In genomic region chr5:124095596-124096232, GRCm38 (mm10) we compare ENCODE assay signal across 8 mouse cellular contexts. TPM values are rescaled to one million over a fixed set of nuclear protein-coding genes. Genes with fewer than 3 reads are reported as not detected.
DNase-seq lines count a peak whose midpoint lies in the region; ATAC-seq lines count a peak whose summit lies in the region.

TSS of gene Abcb9 (minus strand) at chr5:124095798.

- intact Hi-C loops in gastrocnemius, postnatal 14 days (cut with DNase I; ENCODE audit: low total_unique reads), result no loop called here
- intact Hi-C loops in left cerebral cortex, postnatal 10 days (cut with DNase I), result no loop called here

- peak; percentile 87 for ATAC-seq in inflammation-experienced regulatory T-cells, adult 6 months
- peak; percentile 85 for ATAC-seq in megakaryocyte-erythroid progenitor cell, adult 5-6 weeks (replicated peaks; ENCODE audit: low FRiP score, low TSS enrichment, poor library complexity, severe bottlenecking)

- DNase-seq in adrenal gland, adult (ENCODE audit: inconsistent age in 2 of 2, low spot score in 1 of 2), result peak; percentile 99 to 100
- DNase-seq in embryo, embryonic 10.5 days (ENCODE audit: low spot score), result peak; percentile 92
- DNase-seq in gastrocnemius, postnatal 14 days, result peak; percentile 95
- peak; percentile 93 to 97 for DNase-seq in left cerebral cortex, postnatal 10 days (ENCODE audit: extremely low spot score in 1 of 2, low spot score in 2 of 2)
- peak; percentile 97 for DNase-seq in right cerebral cortex, postnatal 25 days
- DNase-seq in urinary bladder, postnatal 4 days (ENCODE audit: low spot score in 2 of 2), result peak; percentile 96 to 98

RNA-seq across cellular contexts. Expression of gene Abcb9, which starts in this region (rescaled TPM):
- total RNA-seq in gastrocnemius, postnatal 14 days (2021), result 1 to 10 TPM; 5.7 TPM
- polyA plus RNA-seq in inflammation-experienced regulatory T-cells, adult 6 months (2017; shearing (Covaris generic)), result 10 to 100 TPM; 13.2 to 23.3 (median 16.7) TPM
- total RNA-seq in left cerebral cortex, postnatal 10 days (2021), result 10 to 100 TPM; 43.8 to 45.5 TPM
- 5.2 and 9.3 TPM in 2 replicates for total RNA-seq in megakaryocyte-erythroid progenitor cell, adult 5-6 weeks (2014; fragmentation: Nextera tagmentation)
- 0.95 and 3.5 TPM in 2 replicates for total RNA-seq in megakaryocyte-erythroid progenitor cell, adult 5-6 weeks (2017)

Comparison
In these comparisons a context has a peak if more than half of its experiments do, and no peak if none do; other contexts are left out.
1. Peak in every context shown above with its lines: DNase-seq and ATAC-seq.
2. RNA of gene Abcb9 (total RNA-seq): 43.8 to 45.5 TPM in left cerebral cortex, postnatal 10 days; 5.7 TPM in gastrocnemius, postnatal 14 days and 0.95 to 9.3 TPM in megakaryocyte-erythroid progenitor cell, adult 5-6 weeks; every median in the first group is over 4 times any median in the second.